Mouse (Mus musculus) adrenal gland, postnatal 36 days (tissue): ENCODE results near the gene Plekha4. TPM values are rescaled to one million over a fixed set of nuclear protein-coding genes. Genes with fewer than 3 reads are reported as not detected.
A peak's percentile ranks its signal among the peaks of the same experiment; 100 is the strongest.

Experiments
- DNase-seq, 2 experiments: peaks; one replicate each; pipeline ENCODE4 v3.0.0; 2021; ENCODE audit warnings: mixed read lengths in 1 of 2
- total RNA-seq, 2 experiments: library from RNA; stranded (reverse); gene quantifications; 2 replicates each; pipeline ENCODE4 v1.2.3; 2021

The Plekha4 gene
- total RNA-seq, 2 experiments from 2014 or later, result 3.5 to 4.2 TPM

DNA sequence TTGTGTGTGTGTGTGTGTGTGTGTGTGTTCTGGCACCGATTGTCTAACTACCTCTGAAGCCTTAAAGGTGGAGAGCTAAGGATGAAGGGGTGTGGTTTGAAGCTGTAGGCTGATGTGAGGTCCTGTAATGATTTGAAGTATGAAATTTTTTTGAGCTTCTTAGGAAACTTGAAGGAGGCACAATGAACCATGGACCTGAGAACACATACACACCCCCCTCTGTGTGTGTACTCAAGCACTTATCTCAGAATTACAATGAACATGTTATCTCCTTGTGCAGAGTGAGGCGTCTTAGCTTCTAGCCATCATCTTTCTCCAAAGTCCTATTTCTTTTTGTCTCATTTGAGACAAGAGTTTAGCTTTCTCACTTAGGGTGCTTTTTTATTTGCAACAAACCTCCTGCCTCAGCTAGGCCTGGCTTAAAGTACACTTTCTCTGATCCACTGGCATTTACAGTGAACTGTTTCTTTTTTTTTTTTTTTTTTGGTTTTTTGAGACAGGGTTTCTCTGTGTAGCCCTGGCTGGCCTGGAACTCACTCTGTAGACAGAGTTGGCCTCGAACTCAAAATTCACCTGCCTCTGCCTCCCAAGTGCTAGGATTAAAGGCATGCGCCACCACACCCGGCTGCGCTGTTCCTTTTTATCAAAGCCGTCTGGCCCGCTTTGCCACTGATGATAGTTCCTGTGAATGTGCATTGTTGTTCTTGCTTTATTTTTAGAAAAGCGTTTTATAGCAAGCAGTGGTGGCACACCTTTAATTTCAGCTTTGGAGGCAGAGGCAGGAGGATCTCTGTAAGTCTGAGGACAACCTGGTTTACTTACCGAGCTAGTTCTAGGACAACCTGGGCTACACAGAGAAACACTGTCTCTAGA lies 42.7 kb downstream of the Plekha4 start:
- DNase-seq, result no peak

DNA sequence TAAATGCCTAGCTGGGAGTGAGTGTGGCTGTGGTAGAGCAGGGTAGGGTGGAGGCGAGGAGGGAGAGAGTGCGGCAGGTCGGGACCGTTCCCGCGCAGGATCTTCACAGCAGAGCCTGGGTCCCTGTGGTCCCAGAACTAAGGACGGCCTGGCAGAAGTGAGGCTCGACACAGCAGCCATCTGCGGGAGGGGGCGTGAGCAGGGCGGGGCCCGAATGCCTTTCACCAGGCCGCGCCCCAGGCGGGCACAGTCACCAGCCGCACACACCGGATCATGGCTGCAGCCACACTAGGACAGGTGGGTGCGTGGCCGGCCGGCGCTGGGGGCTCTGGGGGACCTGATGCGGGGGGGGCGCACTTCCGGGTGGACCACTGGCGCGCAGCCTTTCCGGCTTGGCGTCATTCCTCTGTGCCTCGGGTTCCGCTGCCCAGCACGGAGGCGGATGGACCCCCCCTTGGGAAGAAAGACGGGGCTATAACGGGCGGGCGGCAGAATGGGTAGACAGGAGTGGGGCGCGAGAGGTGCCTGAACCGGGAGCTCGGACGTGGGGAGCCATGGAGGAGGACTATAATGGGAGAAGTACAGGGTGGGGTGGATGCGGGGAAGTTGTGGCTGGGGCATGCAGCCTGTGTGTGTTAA lies 44.1 kb downstream of the Plekha4 start, which contains the start of gene Bcat2:
Gene Bcat2, plus strand, starts transcription at position 51 of the 639 bp plus-strand sequence.
- DNase-seq, result peak; percentile 90 to 92

DNA sequence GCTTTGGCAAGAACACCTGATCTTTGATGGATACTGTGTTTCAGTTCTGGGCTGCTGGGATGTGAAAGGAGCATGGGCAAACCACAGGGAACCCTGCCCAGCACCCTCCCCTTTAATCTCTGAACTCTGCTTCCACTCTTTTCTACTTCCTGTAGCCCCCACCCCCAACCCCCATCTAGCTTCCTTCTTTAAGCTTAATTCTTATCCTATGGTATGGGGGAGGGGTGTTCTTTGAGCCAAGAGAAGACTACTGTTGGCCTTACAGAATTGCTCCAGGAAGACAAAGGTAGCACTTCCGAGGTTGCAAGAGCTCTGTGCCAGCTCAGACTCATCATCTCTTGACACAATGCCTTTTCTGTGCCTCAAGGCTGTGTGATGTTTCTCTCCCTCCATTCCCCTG lies 45.8 kb downstream of the Plekha4 start:
- DNase-seq, result no peak

DNA sequence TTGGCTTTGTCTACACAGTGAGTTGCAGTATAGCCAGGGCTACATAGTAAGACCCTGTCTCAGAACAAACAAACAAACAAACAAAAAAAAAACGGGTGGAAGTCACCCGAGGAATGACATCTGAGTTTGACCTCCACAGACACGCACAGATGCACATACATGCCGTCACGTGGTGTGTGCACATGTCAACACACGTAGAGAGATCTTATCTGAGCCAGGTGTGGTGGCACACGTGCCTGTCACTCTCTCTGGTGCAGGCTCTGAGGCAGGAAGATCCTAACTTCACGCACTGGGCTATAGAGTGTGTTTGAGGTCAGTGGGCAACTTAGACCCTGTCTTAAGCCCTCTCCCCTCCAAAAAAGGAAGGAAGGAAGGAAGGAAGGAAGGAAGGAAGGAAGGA lies 47.8 kb downstream of the Plekha4 start:
- no peak for DNase-seq

DNA sequence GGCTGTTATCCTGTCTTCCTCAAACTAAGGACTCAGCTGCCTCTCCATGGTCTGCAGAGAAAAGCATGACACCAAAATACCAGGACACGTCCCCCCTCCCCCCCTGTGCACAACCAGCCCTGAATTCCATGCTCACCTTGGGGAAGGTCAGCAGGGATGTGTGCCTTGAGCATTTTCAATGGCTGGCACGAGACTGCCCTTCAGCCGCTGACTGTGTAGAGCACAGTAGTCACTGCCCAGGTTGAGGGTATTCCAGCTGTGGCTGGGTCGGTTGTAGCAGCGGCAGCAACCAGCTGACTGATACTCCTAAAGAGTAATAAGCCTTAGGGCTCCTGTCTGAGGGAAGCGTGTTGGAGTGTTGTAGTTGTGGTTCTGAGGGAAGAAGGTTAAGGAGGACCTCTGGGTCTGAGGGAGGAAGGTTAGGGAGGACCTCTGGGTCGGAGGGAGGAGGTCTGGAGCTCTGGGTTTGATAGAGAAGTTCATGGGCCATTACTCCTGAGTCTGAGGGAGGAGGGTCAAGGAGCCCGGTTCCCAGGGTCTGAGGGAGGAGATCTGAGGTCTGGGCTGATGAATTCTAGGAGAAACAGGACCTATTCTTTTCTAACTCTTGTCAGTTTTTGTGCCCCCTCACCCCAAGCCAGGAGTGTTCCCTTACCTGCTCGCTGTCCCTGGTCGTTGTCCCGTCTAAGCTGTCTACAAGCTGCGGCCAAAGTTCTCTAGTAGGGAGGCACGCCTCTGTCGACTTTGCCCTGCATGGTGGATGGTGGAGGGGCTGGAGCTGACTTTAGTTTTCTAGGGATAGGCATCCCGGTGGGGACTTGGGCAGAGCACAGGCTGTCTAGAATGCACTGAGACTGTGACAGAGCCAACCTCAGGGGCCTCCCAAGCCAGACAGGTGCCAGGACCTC lies 48.6 kb downstream of the Plekha4 start:
- no peak for DNase-seq

DNA sequence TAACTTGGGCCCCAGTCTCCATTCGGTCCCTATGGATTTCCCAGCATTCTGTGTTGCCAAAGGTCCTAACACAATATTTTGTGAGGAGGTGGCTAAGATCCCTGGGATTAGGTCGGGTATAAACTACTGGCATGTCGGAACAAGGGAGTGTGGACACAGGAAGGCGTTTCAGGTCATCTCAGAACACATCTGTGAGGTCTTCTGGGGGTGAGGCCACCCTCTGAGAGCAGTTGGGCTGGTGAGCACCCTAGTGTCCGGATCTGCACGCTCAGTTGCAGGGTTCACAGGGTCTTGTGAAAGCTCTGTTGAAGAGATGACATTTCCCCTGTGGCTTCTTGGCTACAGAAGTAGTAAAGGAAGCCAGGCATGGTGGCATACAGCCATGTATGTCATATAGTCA lies 59.8 kb downstream of the Plekha4 start:
- no peak for DNase-seq

DNA sequence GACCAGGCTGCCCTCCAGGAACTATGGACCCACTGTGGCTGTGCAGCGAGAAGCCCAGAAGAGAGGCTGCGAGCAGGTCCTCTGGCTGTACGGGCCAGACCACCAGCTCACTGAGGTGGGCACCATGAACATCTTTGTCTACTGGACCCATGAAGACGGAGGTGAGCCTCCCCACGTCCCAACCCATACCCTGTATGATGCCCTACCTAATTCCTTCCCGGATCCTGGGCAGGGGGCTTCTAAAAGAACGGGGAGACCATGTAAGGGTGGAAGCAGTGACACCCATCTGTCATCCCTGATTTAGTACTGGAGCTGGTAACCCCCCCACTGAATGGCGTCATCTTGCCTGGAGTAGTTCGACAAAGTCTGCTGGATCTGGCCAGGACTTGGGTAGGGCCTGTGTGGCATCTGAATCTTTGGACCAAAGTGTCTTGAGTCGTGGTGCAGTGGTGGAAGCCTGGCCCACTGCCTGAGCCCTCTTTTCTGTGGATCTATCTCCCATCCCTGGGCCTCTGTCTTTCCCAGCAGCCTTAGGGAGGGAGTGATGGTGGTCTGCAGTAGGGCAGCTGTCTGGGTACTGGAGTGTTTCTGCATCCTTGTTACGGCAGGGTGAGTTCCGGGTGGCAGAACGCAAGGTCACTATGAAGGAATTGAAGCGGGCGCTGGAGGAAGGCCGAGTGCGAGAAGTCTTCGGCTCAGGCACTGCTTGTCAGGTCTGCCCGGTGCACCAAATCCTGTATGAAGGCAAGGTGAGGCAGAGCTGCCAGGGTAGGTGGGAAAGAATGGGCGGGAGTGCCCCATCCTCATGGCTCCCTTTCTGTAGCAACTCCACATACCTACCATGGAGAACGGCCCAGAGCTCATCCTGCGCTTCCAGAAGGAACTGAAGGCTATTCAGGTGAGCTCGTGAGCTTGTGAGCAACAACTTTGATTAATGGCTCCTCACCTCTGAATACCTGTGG lies 61.8 kb downstream of the Plekha4 start:
- no peak for DNase-seq

DNA sequence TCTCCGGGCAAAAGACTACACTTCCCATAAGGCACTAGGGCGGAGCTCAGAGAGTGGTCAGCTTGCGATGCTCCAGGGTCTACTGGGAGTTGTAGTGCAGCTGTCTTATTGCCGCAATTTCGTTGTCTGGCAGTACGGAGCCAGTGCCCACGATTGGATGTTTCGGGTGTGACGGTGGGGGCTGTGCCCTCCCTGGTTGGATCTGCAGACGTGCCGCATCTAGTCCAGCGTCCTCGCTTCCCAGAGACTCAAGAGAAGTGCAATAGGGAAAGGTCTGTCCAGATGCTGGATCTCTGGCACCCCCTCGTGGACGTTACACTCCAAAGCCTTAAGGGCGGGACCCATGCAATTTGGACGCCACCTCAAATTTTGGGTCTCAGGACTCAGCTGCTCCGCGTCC lies 63.0 kb downstream of the Plekha4 start:
- peak; percentile 94 for DNase-seq

DNA sequence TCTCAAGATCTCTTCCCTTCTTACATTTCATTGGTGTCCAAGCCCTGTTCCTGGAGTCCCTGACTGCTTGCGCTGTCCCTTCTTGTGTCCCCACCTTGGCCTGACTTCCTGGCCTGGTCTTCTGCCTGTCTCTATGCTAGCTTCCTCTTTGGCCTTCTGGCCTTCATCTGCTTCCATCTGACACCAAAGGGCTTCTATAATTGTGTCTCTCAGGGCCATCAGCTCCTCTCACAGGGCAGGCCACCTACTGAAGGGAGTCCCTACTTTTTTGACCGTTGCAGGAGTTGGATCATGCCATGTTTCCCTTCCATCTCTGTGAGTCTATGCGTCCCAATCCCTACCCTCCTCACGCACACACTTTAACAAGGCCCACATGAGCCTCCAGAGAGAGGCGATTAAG lies 63.8 kb downstream of the Plekha4 start:
- DNase-seq, result no peak

DNA sequence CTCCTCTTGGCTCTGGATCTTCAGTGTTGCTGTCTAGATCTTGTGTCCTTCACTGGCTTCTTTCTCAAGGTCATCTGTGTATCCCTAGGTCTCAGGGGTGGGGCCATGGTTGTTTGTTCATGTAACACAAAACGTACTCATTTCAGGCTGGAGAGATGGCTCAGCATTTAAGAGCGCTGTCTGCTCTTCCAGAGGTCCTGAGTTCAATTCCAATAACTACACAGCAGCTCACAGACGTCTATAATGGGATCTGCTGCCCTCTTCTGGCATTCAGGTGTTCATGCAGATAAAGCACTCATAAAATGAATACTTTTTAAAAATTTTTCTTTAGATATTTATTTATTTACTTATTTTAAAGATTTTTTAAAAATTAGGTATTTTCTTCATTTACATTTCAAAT lies 64.7 kb downstream of the Plekha4 start:
- no peak for DNase-seq

DNA sequence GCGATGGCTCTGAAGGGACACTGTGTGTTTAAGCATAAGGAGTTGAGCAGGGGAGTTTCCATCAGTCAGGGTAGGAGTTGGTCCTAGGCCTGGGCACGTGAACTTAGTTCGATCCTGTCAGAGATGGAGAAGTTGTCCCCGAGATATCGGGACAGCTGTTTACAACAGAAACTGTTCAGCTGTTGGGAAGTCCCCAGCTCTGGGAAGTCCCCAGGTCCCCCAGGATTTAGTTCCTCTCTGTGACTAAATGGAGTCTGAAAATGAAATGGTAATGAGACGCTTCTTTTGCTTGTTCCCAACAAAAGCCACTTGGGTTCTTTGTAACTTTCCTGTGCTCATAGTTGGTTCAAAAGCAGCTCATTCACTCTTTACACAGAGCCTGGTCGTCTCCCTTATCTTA lies 65.8 kb downstream of the Plekha4 start:
- no peak for DNase-seq

DNA sequence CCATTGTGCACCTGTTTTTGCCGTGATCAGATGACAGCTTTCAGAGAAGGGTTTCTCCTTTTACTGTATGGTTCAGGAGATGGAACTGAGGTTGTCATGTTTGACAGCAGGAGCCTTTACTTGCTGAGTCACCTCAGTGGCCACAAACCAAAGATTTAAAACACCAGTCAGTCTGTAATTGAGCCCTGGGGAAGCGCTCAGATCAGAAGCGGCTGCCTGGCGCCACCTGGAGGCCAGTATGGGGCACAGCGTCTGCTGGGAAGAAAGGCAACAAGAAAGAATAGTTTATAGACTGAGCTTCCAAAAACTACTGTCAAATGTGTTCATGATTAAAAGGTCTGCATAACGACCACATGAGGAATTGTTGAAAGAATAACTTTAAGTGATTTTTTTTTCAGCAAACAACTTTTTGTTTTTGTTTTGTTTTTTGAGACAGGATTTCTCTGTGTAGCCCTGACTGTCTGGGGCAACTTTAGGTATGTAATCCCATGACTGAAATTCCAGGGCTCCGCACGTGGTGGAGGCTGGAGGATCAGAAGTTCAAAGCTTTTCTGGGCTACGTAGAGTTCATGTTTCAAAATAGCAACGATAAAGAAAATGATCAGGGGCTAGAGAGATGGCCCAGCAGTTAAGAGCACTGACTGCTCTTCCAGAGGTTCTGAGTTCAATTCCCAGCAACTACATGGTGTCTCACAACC lies 67.1 kb downstream of the Plekha4 start:
- peak; percentile 80 to 85 for DNase-seq

DNA sequence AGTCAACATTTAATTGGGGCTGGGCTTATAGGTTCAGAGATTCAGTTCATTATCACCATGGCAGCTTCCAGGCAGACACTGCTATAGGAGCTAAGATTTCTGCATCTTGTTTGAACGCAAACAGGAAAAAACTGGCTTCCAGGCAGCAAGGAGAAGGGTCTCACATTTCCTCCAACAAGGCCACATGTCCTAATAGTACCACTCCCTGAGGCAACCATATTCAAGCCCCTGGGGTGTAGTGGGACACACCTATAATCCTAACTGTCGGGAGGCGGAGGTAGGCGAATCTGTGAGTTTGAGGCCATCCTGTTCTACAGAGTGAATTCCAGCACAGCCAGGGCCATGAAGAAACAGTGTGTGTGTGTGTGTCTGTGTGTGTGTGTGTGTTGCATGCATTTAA lies 69.0 kb downstream of the Plekha4 start:
- no peak for DNase-seq

DNA sequence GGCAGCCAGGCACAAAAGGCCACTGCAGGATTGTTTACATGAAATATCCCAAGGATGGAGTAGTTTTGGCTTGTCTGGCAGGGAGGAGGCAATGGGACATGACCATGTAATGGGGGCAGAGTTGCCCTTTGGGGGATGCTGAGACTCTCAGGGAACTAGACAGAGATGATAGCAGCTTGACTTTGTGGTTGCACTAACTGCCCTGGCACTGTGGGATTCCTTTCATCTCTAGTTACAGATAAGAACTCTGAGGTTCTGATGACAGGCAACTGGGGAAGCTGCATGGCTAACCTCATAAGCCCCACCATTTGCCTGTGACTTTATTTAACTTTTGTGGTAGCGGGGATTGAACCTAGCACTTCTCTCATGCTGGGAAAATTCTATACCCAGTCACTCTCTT lies 70.0 kb downstream of the Plekha4 start:
- DNase-seq, result no peak

DNA sequence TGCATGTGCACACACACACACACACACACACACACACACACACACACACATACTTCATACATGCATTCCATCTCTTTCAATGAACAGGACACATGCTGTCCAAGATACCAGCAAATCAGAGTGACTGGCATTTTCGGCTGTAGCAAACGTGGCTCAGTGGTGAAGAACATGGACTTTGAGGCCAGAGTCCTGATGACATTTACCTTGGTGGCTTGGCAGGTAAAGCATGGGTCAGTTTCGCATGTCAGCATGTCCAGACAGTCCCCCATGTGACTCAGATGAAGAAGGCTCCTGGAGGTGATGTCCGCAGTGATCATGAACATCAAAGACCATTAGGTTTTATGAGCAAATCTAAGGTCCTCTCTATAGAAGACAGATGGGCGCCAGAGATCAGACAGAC lies 70.9 kb downstream of the Plekha4 start:
- no peak for DNase-seq

DNA sequence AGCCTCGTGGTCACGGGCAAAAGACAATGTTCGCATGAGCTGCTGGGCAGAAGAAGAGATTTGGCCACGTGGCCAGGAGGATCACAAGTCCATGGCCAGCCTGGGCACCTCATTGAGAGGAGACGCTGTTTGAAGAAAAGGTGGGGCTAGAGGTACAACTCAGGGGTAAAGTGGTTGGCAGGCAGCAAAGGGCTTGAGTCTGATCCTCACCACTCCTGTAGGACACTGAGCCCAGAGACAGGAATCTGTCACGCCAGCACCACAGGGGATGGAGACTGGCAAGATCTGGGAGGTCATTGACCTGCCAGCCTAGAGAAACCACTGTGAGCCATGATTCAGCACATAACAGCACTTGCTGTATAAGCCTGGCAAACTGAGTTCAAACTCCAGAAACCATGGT lies 71.4 kb downstream of the Plekha4 start:
- no peak for DNase-seq

DNA sequence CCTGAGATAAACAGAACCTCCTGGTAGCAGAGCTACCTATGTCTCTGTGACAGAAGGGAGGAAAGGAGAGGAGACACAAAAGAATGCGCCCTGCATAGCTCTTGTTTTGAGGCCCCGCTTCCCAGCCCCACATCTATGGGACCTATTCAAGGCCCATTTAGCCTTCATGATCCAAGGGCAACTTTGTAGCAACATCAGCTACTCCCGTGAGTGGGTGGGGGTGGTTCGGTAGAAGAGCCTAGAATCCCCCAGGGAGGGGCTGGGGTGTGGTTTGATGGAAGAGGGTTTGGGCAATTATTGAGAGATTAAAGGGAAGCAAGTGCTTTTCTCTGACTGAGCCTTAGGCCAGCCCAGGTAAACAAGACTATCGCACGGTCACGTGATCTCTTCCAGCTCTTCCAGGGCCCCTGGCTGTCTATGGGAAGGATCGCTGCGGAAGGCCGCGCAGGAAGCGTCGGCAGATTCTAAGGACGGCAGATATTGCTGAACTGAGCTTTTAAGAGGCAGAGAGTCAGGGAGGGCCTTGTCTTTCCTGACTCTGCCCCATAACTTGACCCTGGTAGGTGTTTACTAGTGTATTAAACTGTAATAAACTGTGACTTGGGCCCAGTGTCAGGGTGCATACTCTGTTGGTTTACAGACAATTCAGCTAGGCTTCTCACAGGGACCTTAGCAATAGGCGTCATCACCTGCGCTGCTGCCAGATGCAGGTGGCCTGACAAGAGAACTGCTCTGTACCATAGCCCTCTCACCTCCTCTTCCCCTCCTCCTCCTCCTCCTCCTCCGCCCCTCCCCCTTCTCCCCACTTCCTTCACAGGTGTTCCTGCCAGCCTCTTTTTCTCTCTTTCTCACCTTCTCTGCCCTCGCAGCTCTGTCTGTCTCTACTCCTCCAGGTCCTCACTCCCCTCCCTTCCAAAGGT lies 73.1 kb downstream of the Plekha4 start:
- DNase-seq, result no peak
